Mouse (Mus musculus) liver, adult 2 months (tissue): ENCODE results near the gene Calhm6.

ENCODE experiments used
- CTCF ChIP-seq: fragments of 200-500 bp; IDR thresholded peaks from 2 replicates; pipeline ENCODE4 v1.5.1; 2011; ENCODE audit warnings: low read depth, low read length, control low read depth
- POLR2A ChIP-seq: fragments of 200-500 bp; IDR thresholded peaks from 2 replicates; pipeline ENCODE4 v1.6.1; 2011; ENCODE audit warnings: low read length, control low read depth; ENCODE audit not compliant: insufficient read depth; ENCODE audit errors: extremely low read depth

DNA sequence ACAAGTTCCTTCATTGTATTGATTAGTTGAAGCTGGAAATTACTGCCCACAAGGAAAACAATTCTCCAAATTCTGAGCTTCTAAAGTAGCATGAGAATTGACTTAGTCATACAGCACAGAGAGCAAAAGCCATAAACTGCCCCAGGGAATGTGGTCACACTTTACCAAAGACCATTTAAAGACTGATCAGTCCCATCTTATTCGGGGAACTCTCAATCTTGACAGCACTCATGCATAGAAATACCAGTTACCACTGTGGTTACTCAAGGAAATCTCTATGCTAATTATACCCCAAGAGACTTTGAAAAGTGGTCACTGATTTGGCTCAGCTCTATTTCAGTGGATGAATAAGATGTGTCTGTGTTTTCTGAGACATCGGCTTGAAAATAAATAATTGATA is 32.6 kb downstream of the Calhm6 start:
- no peak for TF ChIP-seq CTCF
- TF ChIP-seq POLR2A: no peak
